Mouse (Mus musculus): Measurements from ENCODE around the gene Majin. TPM values are rescaled to one million over a fixed set of nuclear protein-coding genes. Genes with fewer than 3 reads are reported as not detected.

Gene Majin
- polyA plus RNA-seq, 1 experiment: 0.14 TPM

- DNase-seq (ENCODE audit: extremely low spot score in 1 of 2, low spot score in 1 of 2): no peak
These were observed 77.2 kb downstream of the Majin start for GRCm38 (mm10) chr19:6261379-6261778.

DNA sequence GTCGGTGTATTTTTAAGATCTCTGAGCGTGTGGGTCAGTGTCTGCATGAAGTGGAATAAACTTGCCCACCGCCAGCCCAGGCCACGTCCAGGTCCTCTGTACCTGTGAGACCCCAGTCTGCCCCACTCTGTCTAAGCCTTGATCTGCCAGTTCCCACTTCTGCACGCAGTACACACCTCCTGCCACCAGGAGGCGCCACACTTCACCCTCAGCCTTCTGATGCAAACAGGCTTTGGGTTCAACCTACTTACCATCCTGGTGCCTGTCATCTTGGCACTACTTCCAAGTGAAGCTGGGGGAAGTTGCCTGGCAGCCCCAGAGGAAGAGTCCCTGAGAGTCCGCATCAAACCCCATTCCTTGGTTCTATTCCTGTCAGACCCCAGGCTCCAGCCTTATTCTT, 78.0 kb downstream of the Majin start:
- DNase-seq (ENCODE audit: extremely low spot score in 1 of 2, low spot score in 1 of 2): peak; percentile 31 to 73

GRCm38 (mm10) chr19:6262839-6263433, 78.7 kb downstream of the Majin start:
- no peak for DNase-seq (ENCODE audit: extremely low spot score in 1 of 2, low spot score in 1 of 2)

GRCm38 (mm10) chr19:6264200-6264599, 80.0 kb downstream of the Majin start:
- peak in 1 of 2 experiments; percentile 42 for DNase-seq (ENCODE audit: extremely low spot score in 1 of 2, low spot score in 1 of 2)

GRCm38 (mm10) chr19:6264945-6265344, 80.8 kb downstream of the Majin start:
- DNase-seq (ENCODE audit: extremely low spot score in 1 of 2, low spot score in 1 of 2): no peak

DNA sequence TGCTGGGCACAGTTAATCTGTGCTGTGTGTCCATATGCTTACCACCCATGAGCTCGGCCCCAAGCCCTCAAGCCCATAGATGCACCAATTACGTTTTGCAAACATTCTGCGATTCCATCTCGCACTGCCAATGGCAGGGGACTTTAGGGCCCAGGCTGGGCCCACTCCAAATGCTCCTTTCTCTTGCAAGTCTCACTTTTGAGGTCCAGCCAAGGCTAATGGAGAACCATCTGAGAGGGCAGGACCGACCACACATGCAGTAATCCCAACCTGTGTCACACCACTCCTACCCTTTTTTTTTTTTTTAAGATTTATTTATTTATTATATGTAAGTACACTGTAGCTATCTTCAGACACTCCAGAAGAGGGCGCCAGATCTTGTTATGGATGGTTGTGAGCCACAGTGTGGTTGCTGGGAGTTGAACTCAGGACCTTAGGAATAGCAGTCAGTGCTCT, 81.6 kb downstream of the Majin start:
- DNase-seq (ENCODE audit: extremely low spot score in 1 of 2, low spot score in 1 of 2): no peak

DNA sequence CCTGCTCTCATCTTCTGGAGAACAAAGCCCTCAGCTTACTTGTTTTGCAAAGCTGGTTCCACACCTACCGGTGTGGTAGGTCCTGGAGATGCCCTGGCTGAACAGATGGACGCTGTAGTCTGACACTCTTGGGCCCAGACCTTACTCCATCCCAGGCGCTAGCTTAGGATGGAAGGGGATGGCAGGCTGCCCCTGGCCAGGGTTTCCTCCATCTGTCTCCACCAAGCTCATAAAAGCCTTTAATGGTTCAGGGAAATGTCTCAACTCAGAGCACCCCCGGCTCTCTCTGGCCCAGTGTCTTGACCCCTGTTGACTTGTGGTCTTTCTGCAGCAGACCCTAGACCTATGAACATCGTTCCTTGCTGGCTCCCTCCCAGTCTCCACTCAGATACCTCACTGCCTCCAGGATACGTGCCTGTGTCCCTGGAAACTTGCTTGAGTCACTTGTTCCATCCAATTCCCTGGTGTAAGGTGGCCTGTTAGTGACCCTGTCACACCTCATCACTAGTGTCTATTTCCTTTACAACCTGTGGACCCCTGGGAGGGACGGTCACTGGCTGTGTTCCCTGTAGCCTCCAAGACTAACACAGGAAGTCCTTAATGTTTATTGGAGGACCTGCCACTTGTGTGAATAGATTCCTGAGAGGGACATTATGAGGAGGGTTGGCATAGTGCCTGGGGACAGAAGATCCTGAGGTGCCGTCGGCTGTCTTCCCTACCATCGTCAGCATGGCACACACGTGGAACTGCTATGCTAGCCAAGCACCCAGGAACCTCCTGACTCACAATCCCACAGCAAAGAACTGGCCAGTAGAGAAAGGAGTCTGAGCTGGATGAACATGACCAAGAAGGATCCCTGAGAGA, 83.3 kb downstream of the Majin start:
- DNase-seq (ENCODE audit: extremely low spot score in 1 of 2, low spot score in 1 of 2): no peak

DNA sequence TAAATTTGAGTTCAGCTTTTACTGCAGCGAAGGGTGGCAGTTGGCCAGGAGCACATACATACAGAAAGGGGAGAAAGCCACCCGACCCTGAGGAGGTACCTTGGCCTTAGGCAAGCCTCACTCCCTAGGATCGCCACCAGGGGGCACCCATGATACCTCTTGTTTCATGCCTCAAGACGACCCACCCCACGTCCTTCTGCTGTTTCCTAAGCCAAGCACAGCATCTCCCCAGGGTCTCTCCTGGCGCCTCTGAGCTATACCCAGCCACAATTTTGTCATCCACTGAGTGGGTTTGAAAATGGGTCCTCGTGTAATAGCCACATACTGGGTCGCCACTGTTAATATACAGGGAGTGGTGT, 84.0 kb downstream of the Majin start:
- peak; percentile 63 to 93 for DNase-seq (ENCODE audit: extremely low spot score in 1 of 2, low spot score in 1 of 2)

- DNase-seq (ENCODE audit: extremely low spot score in 1 of 2, low spot score in 1 of 2): no peak
These were observed 84.5 kb downstream of the Majin start for GRCm38 (mm10) chr19:6268670-6269132.

DNA sequence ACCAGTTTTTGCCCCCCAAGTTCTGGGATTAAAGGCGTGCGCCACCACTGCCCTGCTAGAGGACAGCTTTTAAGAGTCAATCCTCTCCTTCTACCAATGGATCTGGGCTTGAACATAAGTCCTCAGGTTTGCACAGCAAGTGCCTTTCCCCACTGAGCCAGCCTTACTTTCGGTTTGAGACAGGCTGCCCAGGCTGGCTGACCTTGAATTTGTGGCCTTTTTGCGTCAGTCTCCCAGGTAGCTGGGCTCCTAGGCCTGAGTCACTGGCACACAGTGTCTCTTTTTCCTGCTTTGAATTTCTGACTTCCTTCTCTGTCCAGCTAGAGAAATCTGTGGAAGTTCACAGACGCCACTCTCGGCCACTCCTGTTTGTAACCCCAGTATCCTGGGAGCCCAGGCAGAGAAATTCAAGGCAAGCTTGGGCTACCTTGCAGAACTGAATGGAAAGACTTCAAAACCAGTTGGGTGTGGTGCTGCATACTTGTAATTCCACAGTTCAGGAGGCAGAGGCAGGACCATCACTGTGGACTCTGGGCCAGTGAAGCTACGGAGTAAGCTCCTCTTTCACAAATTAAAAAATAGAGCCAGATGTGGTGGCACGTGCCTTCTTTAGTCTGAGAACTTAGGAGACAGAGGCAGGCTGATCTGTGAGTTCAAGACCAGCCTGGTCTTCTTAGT, 85.7 kb downstream of the Majin start:
- DNase-seq (ENCODE audit: extremely low spot score in 1 of 2, low spot score in 1 of 2): no peak

DNA sequence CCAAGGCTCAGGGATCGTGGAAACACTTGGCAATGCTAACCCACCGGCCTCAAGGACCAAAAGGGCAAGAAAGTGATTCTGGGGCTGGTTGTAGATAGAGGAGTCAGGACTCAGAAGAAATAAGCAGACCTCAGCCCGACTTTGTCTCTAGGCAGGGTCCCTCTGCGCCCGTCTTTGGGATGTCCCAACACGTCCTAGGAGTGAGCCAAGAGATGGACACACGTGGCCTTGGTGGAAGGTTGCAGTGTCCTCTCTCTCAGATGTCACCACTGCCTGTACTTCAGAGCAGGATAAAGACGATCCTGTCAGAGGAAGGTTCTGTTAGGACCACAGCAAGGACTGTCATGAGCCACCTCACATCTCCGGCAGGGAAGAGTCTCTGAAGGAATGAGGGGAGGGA, 86.5 kb downstream of the Majin start:
- DNase-seq (ENCODE audit: extremely low spot score in 1 of 2, low spot score in 1 of 2): no peak

DNA sequence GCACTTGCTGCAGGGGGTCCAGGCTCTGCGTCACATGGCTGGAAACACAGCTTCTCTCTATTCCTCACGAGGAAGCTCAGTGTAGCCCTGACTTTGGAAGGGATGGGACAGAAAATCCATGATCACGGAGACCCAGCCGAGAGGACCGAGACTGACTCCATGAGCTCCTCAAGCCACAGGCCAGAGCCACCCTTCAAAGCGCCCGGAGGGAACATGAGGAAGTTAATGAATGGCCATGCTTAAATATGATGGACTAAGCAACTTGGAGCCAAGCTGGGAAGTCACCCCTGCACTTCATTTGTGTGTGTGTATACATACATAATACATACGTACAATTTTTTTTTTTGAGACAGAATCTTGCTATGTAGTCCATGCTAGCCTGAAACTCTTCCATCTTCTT, 87.0 kb downstream of the Majin start:
- no peak for DNase-seq (ENCODE audit: extremely low spot score in 1 of 2, low spot score in 1 of 2)

GRCm38 (mm10) chr19:6272053-6272452, 87.9 kb downstream of the Majin start:
- DNase-seq (ENCODE audit: extremely low spot score in 1 of 2, low spot score in 1 of 2): no peak

DNA sequence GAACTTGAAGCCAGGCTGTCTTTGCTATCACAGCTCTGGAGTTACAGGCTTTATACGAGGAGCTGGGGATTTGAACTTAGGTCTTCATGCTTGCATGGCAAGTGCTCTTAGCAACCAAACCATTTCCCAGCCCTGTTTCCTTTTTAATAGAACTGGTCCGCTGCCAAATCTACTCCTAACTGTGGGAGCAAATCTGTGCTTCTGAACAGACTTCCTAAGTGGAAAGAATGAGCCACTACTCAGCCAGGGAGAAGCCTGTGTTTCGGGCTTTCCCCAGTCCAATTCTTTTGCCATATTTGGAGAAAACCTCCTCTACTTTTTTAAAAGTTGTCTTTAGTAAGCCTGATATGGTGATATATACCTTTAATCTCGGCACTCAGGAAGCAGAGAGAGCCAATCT, 88.5 kb downstream of the Majin start:
- peak in 1 of 2 experiments; percentile 74 for DNase-seq (ENCODE audit: extremely low spot score in 1 of 2, low spot score in 1 of 2)

DNA sequence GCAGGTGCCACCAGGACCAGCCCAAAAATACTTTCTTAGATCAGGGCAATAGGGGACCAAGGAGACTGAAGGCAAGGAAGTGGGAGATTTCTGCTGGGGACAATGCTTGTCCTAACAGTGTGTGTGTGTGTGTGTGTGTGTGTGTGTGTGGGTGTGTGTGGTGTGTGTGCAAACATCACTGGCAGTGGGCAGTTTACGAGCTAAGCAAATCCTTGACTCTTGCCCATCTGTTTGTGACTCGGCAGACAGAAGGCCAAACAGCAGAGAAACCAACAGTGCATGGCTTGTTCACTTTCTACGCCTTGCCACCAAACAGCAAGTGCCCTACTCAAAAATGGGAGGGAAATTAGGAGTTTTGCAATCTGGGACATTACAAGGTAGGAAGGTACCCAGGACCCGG, 89.4 kb downstream of the Majin start:
- no peak for DNase-seq (ENCODE audit: extremely low spot score in 1 of 2, low spot score in 1 of 2)

Other genes starting within 250 kb of the Majin start
- gene Pola2, start 220.2 kb upstream of the Majin start, polyA plus RNA-seq (2012; rRNA removed): 14.2 and 14.3 TPM in 2 replicates
- 0.42 TPM in 1 of 2 replicates, not detected in the other for gene Slc22a20, start 198.2 kb upstream of the Majin start, polyA plus RNA-seq (2012; rRNA removed)
- 15.0 and 16.3 TPM in 2 replicates for gene Capn1, start 168.5 kb upstream of the Majin start, polyA plus RNA-seq (2012; rRNA removed)
- gene Syvn1, start 137.8 kb upstream of the Majin start, polyA plus RNA-seq (2012; rRNA removed): 29.2 and 34.1 TPM in 2 replicates
- gene Mrpl49, start 126.6 kb upstream of the Majin start, polyA plus RNA-seq (2012; rRNA removed): 44.3 and 44.4 TPM in 2 replicates
- 873 and 951 TPM in 2 replicates for gene Fau, start 126.5 kb upstream of the Majin start, polyA plus RNA-seq (2012; rRNA removed)
- 48.4 and 51.7 TPM in 2 replicates for gene Znhit2, start 123.2 kb upstream of the Majin start, polyA plus RNA-seq (2012; rRNA removed)
- 50.2 and 52.4 TPM in 2 replicates for gene Tm7sf2, start 116.0 kb upstream of the Majin start, polyA plus RNA-seq (2012; rRNA removed)
- 98.8 and 105 TPM in 2 replicates for gene Vps51, start 107.2 kb upstream of the Majin start, polyA plus RNA-seq (2012; rRNA removed)
- not detected in 2 replicates for gene Tmem262, start 104.4 kb upstream of the Majin start, polyA plus RNA-seq (2012; rRNA removed)
- gene Gm28374, start 102.1 kb upstream of the Majin start, polyA plus RNA-seq (2012; rRNA removed): 0.48 and 1.4 TPM in 2 replicates
- gene Zfpl1, start 99.4 kb upstream of the Majin start, polyA plus RNA-seq (2012; rRNA removed): 83.9 and 89.7 TPM in 2 replicates
- gene Cdca5, start 99.4 kb upstream of the Majin start, polyA plus RNA-seq (2012; rRNA removed): 0.22 and 0.46 TPM in 2 replicates
- gene AC131692.1, start 90.0 kb upstream of the Majin start, polyA plus RNA-seq (2012; rRNA removed): not detected in 2 replicates
- gene Naaladl1, start 78.6 kb upstream of the Majin start, polyA plus RNA-seq (2012; rRNA removed): 0.26 and 0.32 TPM in 2 replicates
- 24.2 and 29.4 TPM in 2 replicates for gene Sac3d1, start 65.7 kb upstream of the Majin start, polyA plus RNA-seq (2012; rRNA removed)
- 63.5 and 65.2 TPM in 2 replicates for gene Snx15, start 56.1 kb upstream of the Majin start, polyA plus RNA-seq (2012; rRNA removed)
- gene Batf2, start 43.4 kb upstream of the Majin start, polyA plus RNA-seq (2012; rRNA removed): 0.54 and 0.63 TPM in 2 replicates
- 123 and 135 TPM in 2 replicates for gene Arl2, start 42.8 kb upstream of the Majin start, polyA plus RNA-seq (2012; rRNA removed)
- gene Gpha2, start 42.0 kb downstream of the Majin start, polyA plus RNA-seq (2012; rRNA removed): not detected in 2 replicates
- 137 and 141 TPM in 2 replicates for gene Ppp2r5b, start 51.5 kb downstream of the Majin start, polyA plus RNA-seq (2012; rRNA removed)
- 29.3 and 31.2 TPM in 2 replicates for gene Atg2a, start 57.3 kb downstream of the Majin start, polyA plus RNA-seq (2012; rRNA removed)
- 48.4 and 49.3 TPM in 2 replicates for gene Ehd1, start 92.3 kb downstream of the Majin start, polyA plus RNA-seq (2012; rRNA removed)
- gene Cdc42bpg, start 122.1 kb downstream of the Majin start, polyA plus RNA-seq (2012; rRNA removed): 3.2 and 3.3 TPM in 2 replicates
- gene Men1, start 150.6 kb downstream of the Majin start, polyA plus RNA-seq (2012; rRNA removed): 67.6 and 68.4 TPM in 2 replicates
- 193 and 205 TPM in 2 replicates for gene Map4k2, start 156.7 kb downstream of the Majin start, polyA plus RNA-seq (2012; rRNA removed)
- 179 and 186 TPM in 2 replicates for gene Sf1, start 179.3 kb downstream of the Majin start, polyA plus RNA-seq (2012; rRNA removed)
- gene Pygm, start 200.0 kb downstream of the Majin start, polyA plus RNA-seq (2012; rRNA removed): 39.0 and 54.8 TPM in 2 replicates
- gene Rasgrp2, start 215.0 kb downstream of the Majin start, polyA plus RNA-seq (2012; rRNA removed): 70.0 and 74.0 TPM in 2 replicates
- 393 and 395 TPM in 2 replicates for gene Nrxn2, start 234.3 kb downstream of the Majin start, polyA plus RNA-seq (2012; rRNA removed)